Mouse (Mus musculus): ENCODE measurements around the gene Matn1. TPM values are rescaled to one million over a fixed set of nuclear protein-coding genes. Genes with fewer than 3 reads are reported as not detected.

The Matn1 gene
- total RNA-seq (2021): not detected in 2 replicates
- long read RNA-seq, experiment 1: 0 reads
- long read RNA-seq, experiment 2: 0 reads

DNA sequence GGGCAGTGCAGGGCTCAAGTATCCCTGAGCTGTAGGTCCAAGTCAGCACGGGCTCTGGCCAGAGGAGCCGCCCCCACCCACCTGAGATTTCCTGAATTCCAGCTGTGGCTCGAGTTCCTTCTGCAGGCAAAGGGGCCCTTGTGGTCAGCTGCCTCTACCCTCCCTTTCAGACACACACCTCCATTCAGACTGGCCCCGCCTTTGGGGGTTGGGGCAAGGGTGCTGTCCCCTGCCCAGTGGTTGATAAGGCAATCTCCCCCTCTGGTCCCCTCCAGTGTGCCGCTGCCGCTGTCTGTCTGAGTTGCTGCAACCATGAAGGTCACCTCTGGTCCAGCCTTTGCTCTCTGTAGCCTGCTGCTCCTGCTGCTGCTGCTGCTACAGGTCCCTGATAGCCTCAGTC is at the start of gene Matn1:
TSS of gene Matn1 (plus strand) at position 274 of the 400 bp plus-strand sequence.
- DNase-seq: no peak

DNA sequence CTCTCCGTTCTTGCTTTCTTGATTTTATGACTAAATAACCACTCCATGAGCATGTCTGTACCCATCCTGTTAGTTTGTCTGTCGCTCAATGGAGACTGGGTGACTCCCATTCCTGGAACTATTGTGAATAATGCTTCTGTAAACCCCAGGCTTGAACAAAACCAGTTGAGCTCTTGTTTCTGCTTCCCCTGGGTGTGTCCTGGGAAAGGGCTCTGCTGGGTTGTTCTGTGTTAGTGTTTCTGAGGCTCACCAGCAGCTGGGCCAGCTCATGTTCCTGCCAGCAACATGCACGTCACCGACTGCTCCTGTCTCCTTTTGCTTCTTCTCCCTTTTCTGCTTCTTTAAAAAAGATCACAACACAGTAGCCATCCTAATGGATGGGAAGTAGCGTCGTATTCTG is 48.5 kb upstream of the Matn1 start:
- no peak for DNase-seq

DNA sequence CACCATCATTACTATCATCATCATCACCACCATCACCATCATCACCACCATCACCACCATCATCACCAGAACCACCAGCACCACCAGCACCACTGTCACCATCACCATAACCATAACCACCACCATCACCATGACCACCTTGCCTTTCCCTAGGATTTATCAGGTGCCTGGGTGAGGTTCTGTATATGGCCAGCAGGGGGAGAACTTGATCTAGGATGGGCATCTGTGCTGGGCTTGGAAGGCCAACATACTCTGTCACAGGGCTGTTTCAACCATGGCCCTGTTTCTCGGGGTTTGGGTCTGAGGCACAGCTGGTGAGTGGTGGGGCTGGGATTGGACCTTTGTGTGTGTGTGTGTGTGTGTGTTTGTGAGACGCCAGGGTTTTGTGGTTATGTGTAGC is 47.8 kb upstream of the Matn1 start:
- peak; percentile 75 for DNase-seq

DNA sequence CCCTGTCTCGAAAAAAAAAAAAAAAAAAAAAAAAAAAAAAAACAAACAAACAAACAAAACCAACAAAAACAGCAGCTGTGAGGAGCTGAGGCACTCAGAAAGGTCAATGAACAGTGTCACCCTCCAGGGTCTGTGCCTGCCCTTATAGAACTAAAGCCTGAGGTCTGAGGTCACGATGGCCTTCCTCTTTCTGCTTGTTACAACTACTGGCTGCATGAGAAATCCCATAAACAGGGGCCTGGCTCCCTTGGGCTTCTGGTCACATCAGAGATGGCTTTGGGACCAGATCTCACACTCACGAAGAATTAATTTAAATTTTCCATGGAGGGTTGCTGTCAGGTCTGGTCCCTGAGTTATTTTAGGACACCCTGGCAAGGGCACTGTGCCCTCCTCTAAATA is 44.8 kb upstream of the Matn1 start:
- DNase-seq: no peak

DNA sequence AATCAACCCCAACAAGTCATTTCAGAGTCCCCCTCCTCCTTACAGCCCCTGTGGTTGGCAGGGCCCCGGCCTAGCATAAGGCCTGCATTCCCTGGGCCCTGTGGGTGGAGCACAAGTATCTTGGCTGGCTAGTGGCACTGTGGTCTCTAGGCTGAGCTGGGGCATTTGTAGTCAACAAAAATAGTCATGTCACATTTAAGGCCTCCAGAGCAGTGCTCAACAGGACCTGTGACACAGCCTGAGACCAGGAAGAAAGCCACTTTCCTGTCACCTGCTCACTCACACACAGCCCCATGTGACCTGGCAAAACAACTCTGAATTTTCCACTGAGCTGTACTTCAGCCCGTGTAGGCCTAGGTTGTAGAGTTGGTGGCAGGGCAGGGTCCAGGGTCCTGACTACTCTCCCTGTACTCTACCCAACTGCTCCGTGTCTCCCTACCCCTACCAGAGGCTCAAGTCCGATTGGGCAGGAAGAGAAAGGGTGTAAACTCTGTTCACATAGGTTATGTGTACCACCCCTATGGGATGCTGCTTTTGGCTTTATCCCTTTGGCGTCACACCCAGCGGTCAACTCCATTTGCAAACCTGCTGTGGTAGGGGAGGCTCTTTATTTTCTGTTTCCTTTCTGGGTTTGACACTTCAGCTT is 44.3 kb upstream of the Matn1 start:
- no peak for DNase-seq

DNA sequence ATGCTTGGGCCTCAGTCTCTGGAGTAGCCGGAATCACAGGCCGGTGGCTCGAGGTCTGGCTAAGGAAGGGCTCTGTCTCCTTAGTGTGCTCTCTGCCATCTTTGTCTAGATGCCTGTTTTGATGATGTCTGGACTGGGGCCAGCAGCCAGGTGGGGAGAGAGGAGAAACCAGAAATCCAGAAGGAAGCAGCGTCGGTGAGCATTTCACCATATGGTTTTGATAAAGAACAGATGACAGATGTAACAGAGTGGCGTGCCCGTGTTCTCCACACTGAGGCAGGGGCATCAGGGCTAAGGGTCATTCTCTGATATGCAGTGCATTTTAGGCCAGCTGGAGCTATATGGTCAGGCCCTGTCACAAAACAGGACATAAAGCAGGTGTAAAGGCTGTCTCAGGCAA is 43.4 kb upstream of the Matn1 start:
- no peak for DNase-seq

DNA sequence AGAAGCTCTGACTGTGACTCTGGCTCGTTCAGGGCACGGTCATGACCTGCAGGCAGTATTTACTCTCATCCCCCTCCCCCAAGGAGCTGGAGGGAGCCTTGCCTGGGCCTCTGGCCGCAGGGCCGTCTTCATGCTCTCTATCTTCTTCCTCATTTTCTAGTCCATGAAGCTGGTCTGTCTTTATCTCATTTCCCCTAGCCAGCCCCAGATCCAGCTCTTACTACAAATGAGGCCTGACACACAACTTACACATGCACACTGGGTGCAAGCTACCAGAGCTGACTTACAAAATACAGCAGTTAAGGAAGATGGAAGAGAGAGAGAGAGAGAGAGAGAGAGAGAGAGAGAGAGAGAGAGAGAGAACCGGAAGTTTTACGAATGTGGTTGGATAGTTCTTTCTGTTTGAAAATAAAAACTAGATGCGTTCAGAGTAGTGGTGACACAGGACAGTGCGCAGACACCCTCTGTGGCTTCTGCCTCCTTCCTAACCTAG is 41.9 kb upstream of the Matn1 start:
- no peak for DNase-seq

DNA sequence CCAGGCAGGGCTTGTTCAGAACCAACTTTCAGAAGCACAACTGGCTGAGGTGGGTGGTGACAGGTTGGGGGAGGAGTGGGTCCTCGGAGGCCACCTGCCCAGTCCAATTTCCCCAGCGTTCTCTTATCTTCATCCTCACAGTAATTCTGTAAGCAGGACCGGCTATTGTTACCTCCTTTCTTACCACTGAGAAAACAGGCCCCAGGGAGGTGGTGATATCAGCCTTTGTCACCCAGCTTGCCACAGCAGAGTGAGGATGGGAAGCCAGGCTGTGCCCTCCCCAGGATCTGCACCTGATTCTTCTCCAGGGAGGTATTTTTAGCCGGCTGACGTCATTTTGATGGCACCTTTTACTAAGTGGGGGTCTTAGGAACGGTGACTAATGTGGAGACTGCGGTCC is 39.2 kb upstream of the Matn1 start:
- no peak for DNase-seq

DNA sequence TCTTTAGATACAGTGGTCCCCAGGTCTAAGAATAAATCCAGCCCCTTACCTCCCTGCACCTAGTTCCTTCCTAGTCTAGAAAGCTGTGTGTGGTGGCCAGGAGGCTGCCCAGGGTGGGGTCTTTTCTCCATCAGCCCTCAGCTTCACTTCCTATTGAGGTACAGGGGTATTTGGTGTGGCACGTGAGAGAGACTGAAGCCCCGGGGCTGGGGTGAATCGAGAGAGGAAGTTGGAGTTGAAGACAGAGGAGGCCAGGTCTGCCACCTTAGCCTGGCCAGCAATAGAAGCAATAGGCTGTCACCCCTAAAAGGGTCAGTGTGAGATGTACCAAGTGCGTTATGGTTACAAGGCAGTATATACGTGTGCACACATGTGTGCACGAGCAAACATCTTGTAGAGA is 38.3 kb upstream of the Matn1 start:
- DNase-seq: no peak

DNA sequence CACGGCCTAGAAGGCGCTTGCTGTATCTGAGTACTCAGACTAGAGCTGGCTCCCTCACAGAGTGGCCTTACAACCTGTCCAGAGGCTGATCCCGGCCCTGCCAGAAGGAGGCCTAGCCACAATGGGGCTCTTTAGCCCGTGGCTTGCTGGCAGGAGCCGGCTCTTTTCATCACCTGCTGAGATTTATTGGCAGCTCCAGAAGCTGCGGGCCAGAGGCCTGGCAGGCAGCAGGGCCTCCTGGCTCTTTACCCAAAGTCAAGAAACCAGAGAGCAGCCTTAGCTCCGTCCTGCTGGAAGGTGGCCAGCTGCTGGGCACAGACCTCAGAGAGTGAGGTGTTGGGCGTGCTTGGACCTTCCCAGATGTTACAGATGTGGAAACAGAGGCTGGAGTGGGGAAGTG is 37.9 kb upstream of the Matn1 start:
- peak; percentile 77 for DNase-seq

DNA sequence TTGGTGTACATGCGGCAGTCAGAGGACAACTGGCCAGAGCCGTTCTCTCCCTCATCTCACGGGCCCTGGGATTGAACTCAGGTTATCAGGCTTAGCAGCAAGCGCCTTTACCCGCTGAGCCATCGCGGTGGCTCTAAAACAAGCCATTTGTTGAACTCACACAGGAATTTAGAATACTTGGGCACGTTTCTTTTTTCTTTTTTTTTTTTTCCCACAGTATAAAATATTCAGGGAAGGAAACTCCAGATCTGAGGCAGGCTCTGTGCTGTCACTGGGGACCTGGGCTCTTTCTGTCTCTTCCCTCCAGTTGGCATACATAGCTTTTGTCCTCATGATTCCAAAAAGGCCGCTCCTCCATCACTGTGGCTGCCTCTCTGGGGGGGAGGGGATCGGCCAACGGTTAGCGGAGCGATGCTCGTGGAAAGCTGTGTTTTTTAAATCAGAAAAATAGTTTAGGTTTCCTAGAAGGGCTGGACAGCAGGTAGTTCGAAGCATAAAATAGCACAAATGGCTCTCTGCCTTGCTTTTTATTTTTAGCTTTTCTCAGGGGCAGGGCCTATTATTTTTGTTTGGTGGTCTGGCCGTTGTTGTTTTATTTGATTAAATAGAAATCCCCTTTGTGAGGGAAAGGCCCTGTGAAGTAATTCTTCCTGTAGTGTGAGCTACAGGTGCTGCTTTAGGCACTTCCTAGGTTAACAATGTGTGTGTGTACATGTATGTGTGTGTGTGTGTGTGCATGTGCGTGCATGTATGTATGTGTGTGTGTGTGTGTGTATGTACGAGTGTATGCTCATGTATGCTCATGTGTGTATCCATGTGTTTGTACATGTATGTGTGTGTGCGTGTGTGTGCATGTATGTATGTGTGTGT is 36.8 kb upstream of the Matn1 start:
- no peak for DNase-seq

DNA sequence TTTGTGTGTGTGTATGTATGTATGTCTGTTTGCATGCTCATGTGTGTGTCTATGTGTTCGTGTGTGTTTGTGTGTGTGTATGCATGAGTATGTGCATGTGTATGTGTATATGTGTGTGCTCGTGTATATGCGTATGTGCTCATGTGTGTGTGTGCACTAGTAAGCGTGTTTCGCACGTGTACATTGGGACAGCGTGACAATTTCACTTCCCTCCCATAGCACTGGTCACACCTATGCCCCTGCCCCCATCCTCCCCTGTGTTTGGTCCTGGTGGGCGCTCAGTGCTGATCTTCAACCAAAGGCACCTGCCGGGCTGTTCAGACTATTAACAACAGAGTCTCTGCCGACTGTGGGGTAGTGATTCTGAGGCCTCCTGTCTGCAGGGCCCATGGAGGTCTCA is 36.1 kb upstream of the Matn1 start:
- DNase-seq: no peak

DNA sequence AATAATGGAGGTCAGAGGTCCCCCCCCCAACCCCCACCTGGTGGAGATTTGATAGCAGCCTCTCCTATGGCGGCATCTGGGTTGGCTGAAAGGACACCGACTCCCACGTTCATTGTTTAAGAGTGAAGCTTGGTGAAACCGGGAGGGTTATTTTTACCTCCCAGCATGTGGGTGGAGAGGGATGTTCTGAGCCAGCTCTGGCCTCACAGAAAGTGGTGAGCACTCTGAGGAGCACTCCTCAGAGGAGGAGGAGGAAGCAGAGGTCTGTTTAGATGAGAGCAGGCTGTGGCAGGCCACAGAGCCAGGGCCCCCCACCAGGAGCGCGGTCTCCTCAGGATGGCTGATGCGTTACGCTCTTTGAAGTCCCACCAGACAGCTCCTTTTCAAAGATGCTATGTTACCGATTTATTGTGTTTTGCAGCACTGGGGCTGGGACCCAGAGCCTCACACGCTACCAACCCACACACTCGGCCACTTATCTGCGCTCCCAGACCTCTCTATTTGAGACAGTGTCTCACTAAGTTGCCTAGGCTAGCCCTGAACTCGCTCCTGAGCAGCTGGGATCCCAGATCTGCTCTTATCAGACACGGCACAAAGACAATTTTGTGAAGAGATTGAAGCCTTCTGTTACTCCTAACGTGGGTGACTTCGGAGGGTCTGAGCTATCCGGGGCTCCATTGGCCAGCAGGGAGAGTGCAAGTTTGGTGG is 34.9 kb upstream of the Matn1 start:
- DNase-seq: no peak

DNA sequence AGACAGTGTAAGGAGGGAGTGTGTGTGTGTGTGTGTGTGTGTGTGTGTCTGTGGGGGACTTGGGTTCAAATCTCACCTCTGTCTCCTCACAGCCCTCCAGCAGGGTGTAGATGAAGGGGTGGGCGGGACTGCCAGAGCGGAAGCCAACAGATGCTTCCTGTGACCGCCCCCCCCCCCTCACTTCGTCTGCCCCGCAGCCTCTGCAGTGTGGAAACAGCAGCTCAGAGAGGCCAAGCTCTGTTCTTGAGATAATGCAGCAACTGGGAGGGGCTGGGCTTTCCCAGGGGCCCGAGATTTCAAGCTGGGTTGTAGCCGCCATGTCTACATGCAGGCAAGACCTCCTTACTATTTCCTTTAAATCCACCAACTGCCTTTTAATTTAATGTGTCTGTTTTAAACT is 33.5 kb upstream of the Matn1 start:
- no peak for DNase-seq

DNA sequence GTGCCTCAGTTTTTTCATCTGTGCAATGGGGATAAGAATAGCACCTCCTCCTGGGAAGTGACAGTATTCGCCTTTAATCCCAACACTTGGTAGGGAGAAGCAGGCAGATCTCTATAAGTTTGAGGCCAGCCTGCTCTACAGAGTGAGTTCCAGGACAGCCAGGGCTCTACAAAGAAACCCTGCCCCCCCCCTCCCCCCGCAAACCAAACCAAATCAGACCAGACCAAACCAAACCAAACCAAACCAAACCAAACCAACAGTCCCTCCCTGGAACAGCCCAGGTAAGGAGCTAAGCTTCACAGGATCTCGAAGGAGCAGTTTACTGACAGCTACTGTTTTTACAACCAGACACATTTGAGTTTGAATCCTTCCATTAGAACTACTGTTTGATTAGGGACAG is 31.6 kb upstream of the Matn1 start:
- DNase-seq: no peak

DNA sequence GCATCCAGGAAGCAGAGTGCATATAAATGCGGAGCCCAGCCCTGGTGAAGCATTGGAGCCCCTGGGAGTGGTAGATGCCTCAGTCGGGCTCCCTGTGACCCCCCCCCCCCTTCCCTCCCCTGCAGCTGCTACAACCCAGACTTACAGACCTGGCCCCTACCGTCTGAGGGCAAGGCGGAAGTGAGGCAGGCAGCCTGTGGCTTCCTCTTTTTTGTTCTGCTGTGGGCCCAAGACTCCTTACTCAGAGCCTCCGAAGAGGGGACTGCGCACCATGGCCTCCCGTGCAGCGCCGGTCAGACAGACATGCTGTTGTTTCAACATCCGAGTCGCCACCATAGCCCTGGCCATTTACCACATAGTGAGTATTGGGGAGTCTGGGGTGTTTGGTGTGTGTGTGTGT is 31.1 kb upstream of the Matn1 start, which contains the start of gene Laptm5:
TSS of gene Laptm5 (plus strand) at position 49 of the 400 bp plus-strand sequence.
- DNase-seq: no peak

DNA sequence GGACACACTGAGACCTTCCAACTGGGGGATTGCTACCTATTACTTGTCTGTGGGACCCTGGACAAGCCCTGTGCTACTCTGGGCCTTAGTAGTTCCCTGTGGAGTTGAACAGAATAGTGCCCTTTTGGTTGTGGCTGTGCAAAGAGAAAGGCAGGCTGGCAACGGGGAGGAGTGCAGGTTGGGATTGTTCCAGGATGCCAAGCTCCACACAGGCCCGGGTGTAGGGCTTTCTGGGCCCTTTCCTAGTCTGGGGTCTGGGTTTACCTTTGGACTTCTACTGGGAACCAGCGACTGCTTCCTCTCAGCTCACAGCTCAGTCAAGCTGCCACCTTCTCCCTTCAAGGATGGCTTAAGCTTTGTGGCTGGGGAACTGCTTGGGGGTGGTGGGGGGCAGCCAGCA is 30.7 kb upstream of the Matn1 start:
- DNase-seq: no peak

DNA sequence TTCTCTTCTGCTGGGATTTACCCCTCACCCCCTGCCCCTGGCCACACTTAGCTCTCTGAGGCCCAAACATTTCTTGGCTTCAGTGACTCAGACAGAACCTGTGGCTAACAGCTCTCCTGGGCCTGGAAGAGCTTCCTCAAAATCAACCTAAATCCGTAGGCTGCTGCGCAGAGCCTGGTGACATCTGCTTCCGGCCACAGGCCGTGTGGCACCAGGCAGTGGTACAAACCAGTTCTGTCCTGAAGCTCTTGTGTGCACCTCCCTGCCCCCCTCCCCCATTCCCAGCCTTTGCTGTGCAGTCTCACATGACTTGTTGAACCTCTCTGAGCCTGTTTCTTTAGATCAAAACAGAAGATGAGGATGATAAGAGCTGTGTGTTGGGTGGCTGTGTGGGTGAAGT is 30.2 kb upstream of the Matn1 start:
- no peak for DNase-seq

DNA sequence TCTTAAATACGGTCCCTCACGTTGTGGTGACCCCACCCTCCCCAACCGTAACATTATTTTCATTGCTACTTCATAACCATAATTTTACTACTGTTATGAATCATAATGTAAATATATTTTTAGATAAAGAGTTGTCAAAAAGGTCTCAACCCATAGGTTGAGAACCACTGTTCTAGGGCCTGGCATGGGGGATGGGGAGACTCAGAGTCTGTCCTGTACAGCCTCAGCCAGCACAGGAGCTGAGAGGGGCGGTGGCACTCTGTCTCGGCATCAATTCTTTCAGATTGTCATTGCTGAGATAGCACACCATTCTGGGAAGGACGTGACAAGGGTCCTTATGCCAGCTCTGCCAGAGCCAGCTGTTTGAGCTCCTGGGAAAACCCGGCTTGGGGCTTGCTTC is 29.7 kb upstream of the Matn1 start:
- DNase-seq: no peak

DNA sequence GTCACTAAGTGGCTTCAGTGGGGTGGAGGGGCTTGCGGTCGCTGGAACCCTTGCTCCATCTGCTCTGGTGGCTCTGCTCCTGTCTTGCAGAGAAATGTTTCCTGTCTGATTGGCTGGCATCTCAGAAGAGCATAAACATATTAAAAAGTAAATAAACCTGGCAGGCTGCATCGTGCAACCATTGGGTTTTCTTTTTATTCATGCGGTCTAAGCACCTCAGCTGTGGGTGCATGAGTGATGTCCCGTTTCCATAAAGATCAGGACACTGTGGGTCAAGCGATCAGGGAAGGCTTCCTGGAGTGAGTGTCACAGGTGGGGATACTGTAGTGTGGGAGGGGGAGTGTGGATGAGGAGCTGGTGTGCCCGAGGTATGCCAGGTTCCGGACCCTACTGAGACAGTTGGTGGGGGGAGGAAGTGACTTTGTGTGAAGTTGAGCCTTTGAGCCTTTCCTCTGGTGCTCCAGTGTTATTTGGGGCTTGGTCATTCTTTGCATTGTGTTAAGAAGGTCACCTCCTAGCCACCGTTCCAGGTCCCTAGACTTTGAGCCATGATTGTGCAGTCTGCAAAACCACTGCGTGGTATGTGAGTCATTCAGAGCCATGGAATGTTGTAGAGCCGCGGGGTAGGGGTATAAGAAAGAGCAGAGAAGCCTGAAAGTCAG is 29.0 kb upstream of the Matn1 start:
- DNase-seq: no peak

DNA sequence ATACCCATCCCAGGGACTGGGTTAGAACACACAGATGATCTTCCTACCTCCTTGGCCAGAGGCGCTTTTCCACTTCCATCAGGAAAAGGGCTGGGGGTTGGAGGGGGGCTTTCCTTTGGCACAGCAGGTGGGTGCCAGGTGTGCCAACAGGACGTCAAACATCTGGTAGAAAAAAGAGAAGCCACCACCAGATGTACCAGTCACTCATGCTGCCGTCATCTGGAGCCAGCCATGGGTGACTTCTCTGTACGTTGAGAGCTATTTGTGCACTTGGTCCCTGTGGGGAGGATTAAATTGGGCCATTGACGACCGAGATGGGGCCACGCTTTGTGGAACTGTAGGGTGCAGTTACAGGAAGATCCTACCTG is 28.5 kb upstream of the Matn1 start:
- DNase-seq: no peak

DNA sequence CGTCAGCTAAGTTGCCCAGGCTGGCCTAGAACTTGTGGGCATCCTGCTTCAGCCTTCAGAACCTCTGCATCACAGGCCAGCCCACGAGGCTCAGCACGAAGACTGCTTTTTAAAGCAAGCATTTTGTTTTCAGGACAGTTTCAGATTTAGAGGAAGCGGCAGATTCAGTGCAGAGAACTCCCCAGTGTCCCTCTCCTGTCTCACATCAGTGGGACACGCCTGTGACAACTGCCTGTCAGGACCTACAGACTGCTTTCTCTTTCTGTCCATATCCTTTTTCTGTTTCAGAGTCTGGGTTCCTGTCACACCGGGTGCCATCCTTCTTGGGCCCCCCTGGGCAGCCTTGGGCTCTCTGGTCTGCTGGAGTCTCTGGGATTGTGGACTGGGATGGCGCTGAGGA is 27.5 kb upstream of the Matn1 start:
- DNase-seq: no peak

DNA sequence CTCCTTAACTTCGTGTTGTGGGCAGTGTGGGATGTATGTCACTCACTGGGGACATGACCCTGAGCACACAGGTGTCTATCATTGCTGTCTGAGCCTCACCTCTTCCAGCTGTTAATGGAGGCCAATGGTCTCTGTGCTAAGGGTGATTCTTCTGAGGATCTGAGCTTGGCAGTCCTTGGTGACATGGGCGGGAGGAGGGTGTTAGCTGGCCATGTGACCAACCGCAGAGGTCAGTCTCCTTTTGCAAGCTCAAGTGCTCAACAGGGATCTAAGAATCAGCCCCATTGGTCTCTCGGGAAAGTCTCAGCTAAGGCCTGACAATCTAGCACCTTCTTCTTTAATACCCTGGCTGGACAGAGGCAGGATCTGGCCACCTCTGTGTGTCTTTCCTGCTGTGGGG is 26.6 kb upstream of the Matn1 start:
- DNase-seq: peak; percentile 49

Measured in adrenal gland, postnatal 14 days (tissue).